ENCODE assay signal across 24 mouse cellular contexts in genomic region chr2:145536986-145537385, GRCm38 (mm10).
DNase-seq lines count a peak whose midpoint lies in the region; ATAC-seq and TF ChIP-seq lines count a peak whose summit lies in the region.
"Had no signal": no experiment of that assay in that cellular context is flagged by ENCODE, and none has a peak within 500 bp of the region (broad histone marks: within the 10 kb centered on the region; RNA-seq: fewer than 3 reads in every experiment).

No protein-coding gene starts in this region.

- no peak overlapping the region for H3K4me2 ChIP-seq in forebrain, embryonic 14.5 days (ENCODE audit: low read length)
- no peak overlapping the region for H3K4me2 ChIP-seq in forebrain, postnatal 0 days (ENCODE audit: low read depth)
- no peak overlapping the region for H3K4me2 ChIP-seq in hindbrain, embryonic 16.5 days (ENCODE audit: low read length)
- H3K4me2 ChIP-seq in hindbrain, embryonic 12.5 days (replicated peaks) = no peak overlapping the region
- H3K4me2 ChIP-seq in midbrain, postnatal 0 days (ENCODE audit: low read depth, low read length, poor library complexity, severe bottlenecking) = no peak overlapping the region
- no peak overlapping the region for H3K4me2 ChIP-seq in midbrain, embryonic 15.5 days
- H3K4me2 ChIP-seq: hindbrain, embryonic 13.5 days; liver, embryonic 11.5 days; lung, embryonic 15.5 days; neural tube, embryonic 12.5 days had no signal

- WGBS in forebrain, embryonic 14.5 days = 65% methylated on average over 4 of the region's 4 CpGs
- 52% methylated on average over 4 of the region's 4 CpGs for WGBS in forebrain, postnatal 0 days
- WGBS in hindbrain, embryonic 16.5 days = 54% methylated on average over 4 of the region's 4 CpGs
- 72% methylated on average over 4 of the region's 4 CpGs for WGBS in hindbrain, embryonic 12.5 days
- WGBS in midbrain, postnatal 0 days = 66% methylated on average over 4 of the region's 4 CpGs
- 67% methylated on average over 4 of the region's 4 CpGs for WGBS in midbrain, embryonic 15.5 days

- no peak for TF ChIP-seq CTCF in forebrain, postnatal 0 days (IDR thresholded peaks at IDR 0.05; ENCODE audit: low read depth)
- TF ChIP-seq CTCF in midbrain, postnatal 0 days (IDR thresholded peaks at IDR 0.05) = no peak

- no peaks in the 10 kb centered on the region for H3K36me3 ChIP-seq in forebrain, embryonic 14.5 days (ENCODE audit: control insufficient read depth, insufficient read depth, low read length)
- no peaks in the 10 kb centered on the region for H3K36me3 ChIP-seq in forebrain, postnatal 0 days (ENCODE audit: insufficient read depth)
- H3K36me3 ChIP-seq in hindbrain, embryonic 16.5 days (ENCODE audit: control insufficient read depth, insufficient read depth, low read length) = no peaks in the 10 kb centered on the region
- H3K36me3 ChIP-seq in hindbrain, embryonic 12.5 days = no peaks in the 10 kb centered on the region
- H3K36me3 ChIP-seq in midbrain, postnatal 0 days (ENCODE audit: insufficient read depth, low read length) = no peaks in the 10 kb centered on the region
- H3K36me3 ChIP-seq in midbrain, embryonic 15.5 days (replicated peaks) = no peaks in the 10 kb centered on the region
- H3K36me3 ChIP-seq: hindbrain, embryonic 13.5 days; lung, embryonic 15.5 days; midbrain, embryonic 10.5 days; neural tube, embryonic 12.5 days had no signal

- peak; percentile 38 for DNase-seq in forebrain, embryonic 14.5 days (ENCODE audit: low spot score)
- DNase-seq in forebrain, postnatal 0 days = no peak
- DNase-seq in midbrain, postnatal 0 days (ENCODE audit: low spot score) = peak; percentile 68
- DNase-seq in retina, postnatal 1 day = peak; percentile 68
- no peak for DNase-seq in right cerebral cortex, adult 2 months (ENCODE audit: low spot score in 2 of 2)
- DNase-seq: adrenal gland, postnatal 14 days; cerebellum, adult 11-12 months; cerebellum, postnatal 10 days; heart, postnatal 14 days; kidney, adult 18-20 months; kidney, postnatal 4 days; layer of hippocampus, postnatal 36 days; left cerebral cortex, postnatal 4 days; right cerebral cortex, postnatal 14 days had no signal

- no peak overlapping the region for H3K9ac ChIP-seq in forebrain, embryonic 14.5 days (ENCODE audit: low read length)
- no peak overlapping the region for H3K9ac ChIP-seq in forebrain, postnatal 0 days
- H3K9ac ChIP-seq in hindbrain, embryonic 16.5 days (ENCODE audit: low read depth, low read length) = no peak overlapping the region
- H3K9ac ChIP-seq in hindbrain, embryonic 12.5 days = no peak overlapping the region
- H3K9ac ChIP-seq in midbrain, postnatal 0 days (replicated peaks; ENCODE audit: low read length, poor library complexity, severe bottlenecking) = no peak overlapping the region
- no peak overlapping the region for H3K9ac ChIP-seq in midbrain, embryonic 15.5 days
- H3K9ac ChIP-seq: hindbrain, embryonic 13.5 days; lung, embryonic 15.5 days; neural tube, embryonic 12.5 days had no signal

- ATAC-seq in forebrain, embryonic 14.5 days = no peak; the same call in 1 of the 2 replicates
- ATAC-seq in forebrain, postnatal 0 days = no peak
- ATAC-seq in hindbrain, embryonic 16.5 days = peak; percentile 78
- ATAC-seq in hindbrain, embryonic 12.5 days (ENCODE audit: low FRiP score) = no peak
- no peak for ATAC-seq in midbrain, postnatal 0 days (ENCODE audit: low FRiP score)
- ATAC-seq in midbrain, embryonic 15.5 days (replicated peaks) = no peak
- ATAC-seq: CD4-positive, CD25-positive, alpha-beta regulatory T cell, adult 4 months had no signal

- no peak overlapping the region for H3K27ac ChIP-seq in forebrain, embryonic 14.5 days (ENCODE audit: low read depth, low read length)
- no peak overlapping the region for H3K27ac ChIP-seq in forebrain, postnatal 0 days (ENCODE audit: low read depth, low read length)
- no peak overlapping the region for H3K27ac ChIP-seq in hindbrain, embryonic 16.5 days (ENCODE audit: low read depth, low read length)
- no peak overlapping the region for H3K27ac ChIP-seq in hindbrain, embryonic 12.5 days
- no peak overlapping the region for H3K27ac ChIP-seq in midbrain, postnatal 0 days (ENCODE audit: low read depth, low read length)
- no peak overlapping the region for H3K27ac ChIP-seq in midbrain, embryonic 15.5 days
- H3K27ac ChIP-seq: hindbrain, embryonic 13.5 days; kidney, postnatal 0 days; lung, embryonic 15.5 days; midbrain, embryonic 10.5 days; neural tube, embryonic 12.5 days had no signal

- H3K4me1 ChIP-seq in forebrain, embryonic 14.5 days (ENCODE audit: control insufficient read depth, insufficient read depth, low read length) = no peaks in the 10 kb centered on the region
- H3K4me1 ChIP-seq in forebrain, postnatal 0 days (ENCODE audit: insufficient read depth) = no peaks in the 10 kb centered on the region
- H3K4me1 ChIP-seq in hindbrain, embryonic 16.5 days (ENCODE audit: control insufficient read depth, insufficient read depth, low read depth, low read length) = peaks cover 3% of the 10 kb centered on the region; the same call in 1 of the 2 replicates
- H3K4me1 ChIP-seq in hindbrain, embryonic 12.5 days = 0 out of 2 replicates have a peak, but pooled peaks cover 2% of the 10 kb centered on the region
- H3K4me1 ChIP-seq in midbrain, postnatal 0 days (ENCODE audit: insufficient read depth, low read length) = no peaks in the 10 kb centered on the region
- no peaks in the 10 kb centered on the region for H3K4me1 ChIP-seq in midbrain, embryonic 15.5 days
- H3K4me1 ChIP-seq: hindbrain, embryonic 13.5 days; lung, embryonic 15.5 days; midbrain, embryonic 10.5 days; neural tube, embryonic 12.5 days had no signal

- no peak overlapping the region for H3K4me3 ChIP-seq in forebrain, embryonic 14.5 days (ENCODE audit: low read depth, low read length)
- no peak overlapping the region for H3K4me3 ChIP-seq in forebrain, postnatal 0 days (ENCODE audit: low read depth, low read length)
- no peak overlapping the region for H3K4me3 ChIP-seq in hindbrain, embryonic 16.5 days (ENCODE audit: low read length)
- H3K4me3 ChIP-seq in hindbrain, embryonic 12.5 days = no peak overlapping the region
- H3K4me3 ChIP-seq in midbrain, postnatal 0 days (ENCODE audit: low read depth, low read length) = no peak overlapping the region
- no peak overlapping the region for H3K4me3 ChIP-seq in midbrain, embryonic 15.5 days
- H3K4me3 ChIP-seq: hindbrain, embryonic 13.5 days; lung, embryonic 15.5 days; midbrain, embryonic 10.5 days; neural tube, embryonic 12.5 days had no signal

- no peaks in the 10 kb centered on the region for H3K27me3 ChIP-seq in forebrain, embryonic 14.5 days (replicated peaks; ENCODE audit: control insufficient read depth, insufficient read depth, low read length)
- H3K27me3 ChIP-seq in forebrain, postnatal 0 days (ENCODE audit: insufficient read depth, low read length) = no peaks in the 10 kb centered on the region
- H3K27me3 ChIP-seq in hindbrain, embryonic 16.5 days (replicated peaks; ENCODE audit: control insufficient read depth, insufficient read depth, low read length) = no peaks in the 10 kb centered on the region
- H3K27me3 ChIP-seq in hindbrain, embryonic 12.5 days = no peaks in the 10 kb centered on the region
- no peaks in the 10 kb centered on the region for H3K27me3 ChIP-seq in midbrain, postnatal 0 days (ENCODE audit: insufficient read depth, low read length)
- no peaks in the 10 kb centered on the region for H3K27me3 ChIP-seq in midbrain, embryonic 15.5 days (replicated peaks)
- H3K27me3 ChIP-seq: hindbrain, embryonic 13.5 days; lung, embryonic 15.5 days; neural tube, embryonic 12.5 days had no signal

- no peaks in the 10 kb centered on the region for H3K9me3 ChIP-seq in forebrain, embryonic 14.5 days (replicated peaks; ENCODE audit: control insufficient read depth, low read length)
- no peaks in the 10 kb centered on the region for H3K9me3 ChIP-seq in forebrain, postnatal 0 days (ENCODE audit: low read length)
- H3K9me3 ChIP-seq in hindbrain, embryonic 16.5 days (ENCODE audit: control insufficient read depth, low read length) = no peaks in the 10 kb centered on the region
- H3K9me3 ChIP-seq in hindbrain, embryonic 12.5 days (replicated peaks) = no peaks in the 10 kb centered on the region
- no peaks in the 10 kb centered on the region for H3K9me3 ChIP-seq in midbrain, postnatal 0 days (ENCODE audit: low read length)
- H3K9me3 ChIP-seq in midbrain, embryonic 15.5 days = no peaks in the 10 kb centered on the region
- H3K9me3 ChIP-seq: hindbrain, embryonic 13.5 days; lung, embryonic 15.5 days; midbrain, embryonic 10.5 days; neural tube, embryonic 12.5 days had no signal

Comparison
In these comparisons a context has a peak if more than half of its experiments do, and no peak if none do; other contexts are left out.
1. DNase-seq: peak in forebrain, embryonic 14.5 days (single experiment), midbrain, postnatal 0 days (single experiment) and retina, postnatal 1 day (single experiment); none in forebrain, postnatal 0 days (single experiment) and right cerebral cortex, adult 2 months (0 of 2).